ENCODE assay signal across 15 mouse cellular contexts in genomic region chr19:58854899-58855298, GRCm38 (mm10).
"Had no signal": no experiment of that assay in that cellular context is flagged by ENCODE, and none has a peak within 500 bp of the region (broad histone marks: within the 10 kb centered on the region; RNA-seq: fewer than 3 reads in every experiment).

No protein-coding gene starts in this region.

- ATAC-seq: midbrain, embryonic 13.5 days; midbrain, embryonic 15.5 days had no signal

- DNase-seq: lung, adult 18-20 months; lung, embryonic 14.5 days; lung, postnatal 10 days; lung, postnatal 4 days; right cerebral cortex, postnatal 14 days; thymus, adult 2 months; thymus, postnatal 25 days; thymus, postnatal 4 days had no signal

- H3K4me3 ChIP-seq: megakaryocyte, embryonic 14.5 days; midbrain, embryonic 13.5 days; midbrain, embryonic 15.5 days; neural tube, embryonic 12.5 days; stomach, embryonic 15.5 days had no signal

- H3K27ac ChIP-seq: liver, embryonic 14.5 days; midbrain, embryonic 13.5 days; midbrain, embryonic 15.5 days; neural tube, embryonic 12.5 days; stomach, embryonic 15.5 days; stomach, postnatal 0 days had no signal
